Mouse (Mus musculus) adrenal gland, postnatal 25 days (tissue): Measurements from ENCODE around the gene Pde4a. TPM values are rescaled to one million over a fixed set of nuclear protein-coding genes. Genes with fewer than 3 reads are reported as not detected.
A peak's percentile ranks its signal among the peaks of the same experiment; 100 is the strongest.

Experiments used
- DNase-seq: peaks from one replicate; pipeline ENCODE4 v3.0.0; 2021; ENCODE audit warnings: mixed read lengths
- total RNA-seq: library from RNA; stranded (reverse); gene quantifications from 2 replicates; pipeline ENCODE4 v1.2.3, GENCODE M21; 2021

Gene Pde4a
- total RNA-seq, 1 experiment from 2014 or later = 13.1 TPM

GRCm38 (mm10) chr9:21149077-21149653 is 16.3 kb upstream of the Pde4a start:
- no peak for DNase-seq

- DNase-seq = peak; percentile 94
These were observed 15.7 kb upstream of the Pde4a start, which contains the start of gene Cdc37 for GRCm38 (mm10) chr9:21149654-21150419. Gene Cdc37, minus strand, starts transcription at chr9:21149982.

GRCm38 (mm10) chr9:21152715-21153114 is 12.8 kb upstream of the Pde4a start:
- no peak for DNase-seq

GRCm38 (mm10) chr9:21153331-21153730 is 12.2 kb upstream of the Pde4a start:
- DNase-seq = no peak

DNA sequence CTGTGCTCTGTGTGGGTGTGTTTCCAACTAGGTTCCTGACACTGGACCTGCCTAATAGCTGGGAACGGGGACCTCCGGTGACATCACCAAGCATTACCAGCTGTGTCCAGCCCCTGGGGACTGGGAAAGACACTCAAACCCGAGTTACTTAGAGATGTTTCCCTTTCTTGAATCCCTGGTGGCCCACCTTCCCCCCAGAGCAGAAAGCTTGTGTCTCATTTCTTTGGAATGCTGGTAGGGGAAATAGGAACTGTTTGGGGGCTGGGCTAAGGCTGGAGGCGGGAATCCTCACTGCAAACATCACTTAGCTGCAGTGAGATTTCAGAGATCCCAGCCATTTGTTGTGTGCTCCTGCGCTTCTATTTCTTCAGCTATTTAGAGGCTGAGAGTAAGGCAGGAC is 11.7 kb upstream of the Pde4a start:
- no peak for DNase-seq

DNA sequence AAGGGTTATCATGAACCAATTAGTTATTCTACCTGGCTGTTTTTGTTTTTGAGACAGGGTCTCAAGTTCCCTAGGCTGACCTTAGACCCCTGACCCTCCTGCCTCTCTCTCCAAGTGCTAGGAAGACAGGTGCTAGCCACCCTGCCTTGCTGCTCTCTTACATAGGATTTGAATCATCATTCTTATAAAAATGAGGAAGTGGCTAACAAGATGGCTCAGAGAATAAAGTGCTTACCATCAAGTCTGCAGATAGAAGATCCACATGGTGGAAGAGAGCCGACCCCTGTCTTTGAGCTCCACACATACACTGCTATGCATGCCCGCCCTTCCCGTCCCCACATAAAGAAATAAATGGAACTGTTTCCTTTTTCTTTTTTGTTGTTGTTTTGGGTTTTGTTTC is 10.7 kb upstream of the Pde4a start:
- no peak for DNase-seq

- DNase-seq = peak; percentile 88
These were observed 4.2 kb upstream of the Pde4a start for GRCm38 (mm10) chr9:21161209-21161909.

DNA sequence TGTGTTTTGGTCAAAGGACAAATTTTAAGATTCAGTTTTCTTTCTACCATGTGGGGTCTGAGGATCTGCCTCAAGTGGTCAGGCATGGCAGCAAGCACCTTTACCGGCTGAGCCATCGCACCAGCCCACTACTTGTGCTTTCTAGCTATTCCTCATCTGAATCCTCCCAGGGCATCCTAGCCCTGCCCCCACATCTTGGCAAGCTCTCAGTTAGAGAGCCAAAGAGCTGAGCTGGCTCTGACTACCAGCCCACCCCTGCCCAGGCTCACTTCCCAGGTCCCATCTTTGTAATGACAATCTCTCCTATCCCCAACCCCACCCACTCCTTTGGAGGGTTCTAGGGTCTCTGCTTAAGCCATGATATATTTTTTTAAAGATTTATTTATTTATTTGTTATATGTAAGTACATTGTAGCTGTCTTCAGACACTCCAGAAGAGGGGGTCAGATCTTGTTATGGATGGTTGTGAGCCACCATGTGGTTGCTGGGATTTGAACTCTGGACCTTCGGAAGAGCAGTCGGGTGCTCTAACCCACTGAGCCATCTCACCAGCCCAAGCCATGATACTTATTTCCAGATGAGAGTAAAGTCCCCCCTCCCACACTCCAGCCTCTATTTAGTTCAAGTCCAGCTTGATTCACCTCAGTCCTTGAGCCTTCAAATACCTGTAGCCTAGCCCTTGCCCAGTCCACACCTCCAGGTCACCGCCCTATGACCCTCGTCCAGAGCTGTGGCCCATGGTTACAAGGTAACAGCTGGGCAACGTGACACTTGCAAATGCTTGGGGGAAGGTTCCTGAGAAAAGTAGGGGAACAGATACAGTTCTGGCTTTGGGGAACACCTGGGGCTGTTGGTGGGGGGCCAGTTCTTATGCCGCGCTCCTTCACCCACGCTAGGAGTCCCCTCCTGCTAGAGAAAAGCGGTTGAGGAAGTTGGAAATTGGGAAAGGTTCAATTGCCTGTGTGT is 2.1 kb upstream of the Pde4a start:
- no peak for DNase-seq

DNA sequence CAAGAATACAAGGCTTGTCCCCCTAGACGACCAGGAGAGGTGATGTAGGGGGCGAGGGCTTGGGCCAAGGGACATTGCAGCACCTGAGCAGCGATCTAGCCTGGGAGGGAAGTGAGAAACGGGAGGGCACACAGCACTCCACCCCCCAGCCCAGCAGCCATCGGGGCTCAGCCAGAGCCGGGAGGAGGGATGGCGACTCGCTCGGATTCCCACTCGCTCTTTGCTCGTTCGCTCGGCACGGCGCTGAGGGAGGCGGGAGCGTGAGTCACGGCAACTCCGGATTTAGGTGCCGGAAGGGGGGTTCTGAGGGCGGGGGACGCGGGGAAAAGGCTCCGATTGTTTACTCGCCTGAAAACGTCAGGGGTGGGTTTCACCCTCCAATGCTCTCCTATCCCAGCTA is 1.4 kb upstream of the Pde4a start:
- DNase-seq = peak; percentile 58

DNA sequence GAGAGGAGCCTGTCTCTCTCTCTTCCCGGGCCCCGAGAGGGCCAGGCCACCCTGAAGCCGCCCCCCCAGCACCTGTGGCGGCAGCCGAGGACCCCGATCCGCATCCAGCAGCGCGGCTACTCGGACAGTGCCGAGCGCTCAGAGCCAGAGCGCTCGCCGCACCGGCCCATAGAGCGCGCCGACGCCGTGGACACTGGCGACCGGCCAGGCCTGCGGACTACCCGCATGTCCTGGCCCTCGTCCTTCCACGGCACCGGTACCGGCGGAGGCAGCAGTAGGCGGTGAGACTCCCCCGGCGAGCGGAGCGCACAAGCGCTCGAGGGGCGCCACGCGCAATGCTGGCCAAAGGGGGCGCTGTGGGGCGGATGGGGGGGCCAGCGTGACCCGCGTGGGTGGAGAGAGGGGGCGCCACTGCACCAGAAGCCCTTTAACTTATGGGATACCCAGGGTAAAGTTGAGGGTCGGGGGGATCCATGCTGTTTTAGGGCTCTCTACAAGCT is 488 bp downstream of the Pde4a start:
- DNase-seq = peak; percentile 64

GRCm38 (mm10) chr9:21166516-21166915 is 1.0 kb downstream of the Pde4a start:
- no peak for DNase-seq

DNA sequence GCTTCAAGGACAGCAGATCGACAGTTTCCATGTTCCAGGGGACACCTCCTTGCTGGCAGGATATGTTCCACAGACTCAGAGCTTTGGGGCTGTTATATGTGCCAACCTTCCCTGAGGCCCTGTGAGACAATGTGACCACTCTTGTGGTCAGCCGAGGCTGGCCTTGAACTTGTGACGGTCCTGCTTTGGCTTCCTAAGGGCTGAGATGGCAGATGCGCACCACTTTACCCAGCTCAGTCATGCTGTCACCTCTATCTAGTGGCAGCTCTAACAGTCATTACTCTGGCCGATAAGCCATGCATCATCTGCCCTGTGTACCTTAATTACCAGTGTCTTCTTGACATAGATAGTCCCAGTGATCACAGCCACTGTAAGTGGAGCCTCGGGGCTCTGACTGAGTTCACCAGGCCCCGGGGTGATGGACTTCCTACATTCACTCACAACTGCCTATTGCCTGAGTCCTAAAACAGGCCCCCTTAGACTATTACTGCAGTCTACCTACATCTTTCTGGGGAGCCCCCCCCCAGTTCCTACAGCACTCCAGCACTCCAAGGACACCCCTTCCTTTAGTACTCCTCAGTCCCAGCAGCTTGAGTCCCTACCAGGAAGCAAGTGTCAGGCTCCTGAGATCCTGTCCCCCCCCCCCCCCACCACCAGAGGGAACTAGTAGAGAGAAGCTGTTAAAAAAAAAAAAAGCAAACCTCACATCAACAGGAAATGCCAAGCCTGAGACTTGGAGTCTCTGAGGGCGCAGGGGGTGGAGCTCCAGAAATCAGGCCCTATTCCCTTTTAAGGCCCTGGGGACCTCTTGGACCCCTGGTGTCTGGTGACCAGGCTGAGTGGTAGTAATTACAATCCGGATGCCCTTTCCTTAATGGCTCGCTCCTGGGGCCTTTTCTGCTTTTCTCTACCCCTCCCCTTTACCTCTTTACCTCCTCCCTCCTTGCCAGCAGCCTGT is 1.9 kb downstream of the Pde4a start:
- no peak for DNase-seq

- peak; percentile 84 for DNase-seq
These were observed 2.9 kb downstream of the Pde4a start for GRCm38 (mm10) chr9:21168161-21169123.

- DNase-seq = no peak
These were observed 3.6 kb downstream of the Pde4a start for GRCm38 (mm10) chr9:21169157-21169556.

DNA sequence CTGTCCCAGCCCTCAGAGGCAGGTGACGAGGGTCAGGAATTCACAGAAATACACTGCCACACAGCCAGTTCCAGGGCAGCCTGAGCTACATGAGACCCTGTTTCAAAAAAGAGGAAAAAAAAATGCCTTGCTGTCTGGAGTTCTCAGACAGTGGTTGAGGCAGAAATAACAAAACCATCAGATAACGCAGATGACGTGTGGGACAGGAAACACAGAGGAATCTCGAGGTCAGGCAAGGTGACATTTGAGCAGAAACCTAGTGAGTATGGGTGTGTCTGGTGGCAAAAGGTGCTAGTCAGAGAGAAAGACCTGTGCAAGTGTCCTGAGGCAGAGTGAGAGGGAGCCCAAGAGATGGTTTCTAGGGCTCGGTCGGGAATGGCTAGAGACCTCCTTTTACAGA is 6.8 kb downstream of the Pde4a start:
- no peak for DNase-seq

DNA sequence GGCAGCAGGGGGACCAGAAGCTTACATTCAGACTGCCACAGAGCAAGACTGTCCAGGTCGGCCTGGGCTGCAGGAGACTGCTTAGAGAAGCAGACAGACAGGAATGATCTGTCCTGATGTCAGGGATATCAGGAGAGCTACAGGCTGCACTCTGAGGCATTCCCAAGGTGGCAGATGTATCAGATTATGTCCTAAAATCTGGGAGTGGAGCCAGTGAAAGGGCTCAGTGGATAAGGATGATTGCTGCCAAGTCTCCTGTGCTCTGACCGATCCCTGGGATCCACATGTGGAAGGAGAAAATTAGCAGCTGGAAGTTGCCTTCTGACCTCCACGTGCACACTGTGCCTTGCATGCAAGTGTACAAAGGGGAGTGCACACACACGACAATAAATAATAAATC is 14.9 kb downstream of the Pde4a start:
- no peak for DNase-seq

GRCm38 (mm10) chr9:21180841-21181240 is 15.3 kb downstream of the Pde4a start:
- DNase-seq = no peak

DNA sequence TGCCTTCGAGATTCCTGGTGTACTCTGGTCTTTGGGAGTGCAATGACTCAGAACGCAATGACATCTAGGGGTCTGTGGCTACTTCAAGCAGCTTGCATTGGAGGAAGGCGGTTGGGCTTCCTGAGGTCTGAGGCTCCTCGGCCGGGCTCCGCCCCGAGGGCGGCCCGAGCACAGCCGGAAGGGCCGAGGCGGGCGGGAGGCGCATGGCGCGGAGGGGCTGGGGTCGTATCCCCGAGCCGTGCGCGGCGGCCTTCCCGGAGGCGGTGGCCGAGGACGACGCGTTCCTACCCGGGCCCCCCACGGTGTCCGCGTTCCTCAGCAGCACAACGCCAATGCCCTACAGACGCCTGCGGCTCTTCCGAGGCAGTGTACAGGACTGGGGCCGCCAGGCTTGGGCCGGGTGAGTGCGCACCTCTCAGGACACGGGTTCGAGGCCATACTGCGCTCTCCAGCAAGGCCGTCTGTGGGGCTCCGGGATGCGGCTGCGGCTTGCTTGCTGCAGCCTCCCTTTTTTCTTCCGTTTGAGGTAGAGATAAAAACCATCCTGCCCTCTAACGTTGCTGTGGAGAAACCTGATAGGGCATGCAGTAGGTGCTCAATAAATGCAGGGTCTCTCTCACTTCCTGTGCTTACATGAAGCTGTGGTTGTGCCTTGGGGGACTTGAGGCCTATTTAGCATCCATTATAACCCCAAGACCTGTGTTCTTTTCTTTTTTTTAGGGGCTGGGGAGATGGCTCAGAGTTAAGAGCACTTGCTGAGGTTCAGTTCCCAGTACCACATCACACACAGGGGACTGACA is 16.1 kb downstream of the Pde4a start:
- peak; percentile 35 for DNase-seq

DNA sequence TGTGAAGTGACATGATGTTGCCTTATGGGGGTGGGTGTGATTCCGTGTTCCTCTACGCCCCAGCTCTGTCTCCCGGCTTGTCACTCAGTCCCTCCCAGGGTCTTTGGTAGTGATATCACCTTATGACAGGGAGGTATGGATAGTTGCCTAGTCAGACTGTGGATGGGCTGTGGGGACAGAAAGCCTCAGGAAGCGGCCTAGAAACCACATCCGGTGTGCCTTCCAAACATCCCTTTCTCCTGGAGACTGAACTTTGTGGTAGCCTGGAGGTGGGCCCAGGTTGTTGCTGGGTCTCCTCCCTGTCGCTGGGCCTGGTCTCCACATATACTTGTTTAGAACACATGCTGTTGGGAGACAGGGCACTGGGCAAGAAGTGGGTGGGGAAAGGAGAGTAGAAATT is 17.9 kb downstream of the Pde4a start:
- DNase-seq = no peak
